Mouse (Mus musculus): Measurements from ENCODE around the gene Tmem97. TPM values are rescaled to one million over a fixed set of nuclear protein-coding genes. Genes with fewer than 3 reads are reported as not detected.
A peak's percentile ranks its signal among the peaks of the same experiment; 100 is the strongest.
"Not testable (repeated sequence)": the region's sequence is repeated elsewhere in the genome, so short reads cannot be mapped to it uniquely, and the experiment has no call there.

Tmem97 gene
- polyA plus RNA-seq, 1 experiment from 2014 or later, result 88.5 TPM

- Histone ChIP-seq H3K4me3 (ENCODE audit: low read depth, low read length) (no peak overlapping the region), H3K9me3 (ENCODE audit: control insufficient read depth, low read depth, low read length) (no peaks in the 10 kb centered on the region), H3K4me1 (ENCODE audit: control insufficient read depth, insufficient read depth, low read length) (peaks cover 6% of the 10 kb centered on the region; the same call in 1 of the 2 replicates), H3K27me3 (ENCODE audit: control insufficient read depth, insufficient read depth, low read length) (no peaks in the 10 kb centered on the region), H3K4me2 (replicated peaks; ENCODE audit: low read depth, low read length) (no peak overlapping the region), H3K9ac (replicated peaks; ENCODE audit: low read depth, low read length) (no peak overlapping the region), H3K36me3 (ENCODE audit: control insufficient read depth, insufficient read depth, low read length) (peaks cover 27% of the 10 kb centered on the region), H3K27ac (ENCODE audit: low read length) (no peak overlapping the region)
- 53% methylated on average over 8 of the region's 8 CpGs for WGBS
- no peak for ATAC-seq (ENCODE audit: insufficient number of reproducible peaks, insufficient read depth, low FRiP score, low read depth)
Observed at GRCm38 (mm10) chr11:78545181-78545580, 5.4 kb downstream of the Tmem97 start.

GRCm38 (mm10) chr11:78544449-78545111 is 6.0 kb downstream of the Tmem97 start:
- WGBS, result 89% methylated on average over 7 of the region's 7 CpGs
- H3K4me3 ChIP-seq (ENCODE audit: low read depth, low read length), result no peak overlapping the region
- H3K36me3 ChIP-seq (ENCODE audit: control insufficient read depth, insufficient read depth, low read length), result peaks cover 30% of the 10 kb centered on the region
- H3K9me3 ChIP-seq (ENCODE audit: control insufficient read depth, low read depth, low read length), result no peaks in the 10 kb centered on the region
- ATAC-seq (ENCODE audit: insufficient number of reproducible peaks, insufficient read depth, low FRiP score, low read depth), result no peak
- H3K4me2 ChIP-seq (replicated peaks; ENCODE audit: low read depth, low read length), result no peak overlapping the region
- no peak overlapping the region for H3K9ac ChIP-seq (replicated peaks; ENCODE audit: low read depth, low read length)
- H3K27ac ChIP-seq (ENCODE audit: low read length), result no peak overlapping the region
- H3K27me3 ChIP-seq (ENCODE audit: control insufficient read depth, insufficient read depth, low read length), result no peaks in the 10 kb centered on the region
- H3K4me1 ChIP-seq (ENCODE audit: control insufficient read depth, insufficient read depth, low read length), result peaks cover 4% of the 10 kb centered on the region; the same call in 1 of the 2 replicates

GRCm38 (mm10) chr11:78540358-78540757 is 10.2 kb downstream of the Tmem97 start:
- H3K36me3 ChIP-seq (ENCODE audit: control insufficient read depth, insufficient read depth, low read length), result peaks cover 28% of the 10 kb centered on the region
- H3K4me1 ChIP-seq (ENCODE audit: control insufficient read depth, insufficient read depth, low read length), result peaks cover 13% of the 10 kb centered on the region
- H3K4me3 ChIP-seq (ENCODE audit: low read depth, low read length), result no peak overlapping the region
- H3K9me3 ChIP-seq (ENCODE audit: control insufficient read depth, low read depth, low read length), result no peaks in the 10 kb centered on the region
- H3K4me2 ChIP-seq (replicated peaks; ENCODE audit: low read depth, low read length), result no peak overlapping the region
- no peak for ATAC-seq (ENCODE audit: insufficient number of reproducible peaks, insufficient read depth, low FRiP score, low read depth)
- H3K9ac ChIP-seq (replicated peaks; ENCODE audit: low read depth, low read length), result no peak overlapping the region
- H3K27ac ChIP-seq (ENCODE audit: low read length), result no peak overlapping the region
- WGBS, result 91% methylated on average over 3 of the region's 3 CpGs
- H3K27me3 ChIP-seq (ENCODE audit: control insufficient read depth, insufficient read depth, low read length), result no peaks in the 10 kb centered on the region

GRCm38 (mm10) chr11:78536690-78537084 is 13.9 kb downstream of the Tmem97 start:
- Histone ChIP-seq H3K36me3 (ENCODE audit: control insufficient read depth, insufficient read depth, low read length) (peaks cover 19% of the 10 kb centered on the region), H3K9me3 (ENCODE audit: control insufficient read depth, low read depth, low read length) (no peaks in the 10 kb centered on the region), H3K4me3 (ENCODE audit: low read depth, low read length) (peak overlapping the region; percentile 66), H3K9ac (replicated peaks; ENCODE audit: low read depth, low read length) (peak overlapping the region; percentile 57), H3K4me1 (ENCODE audit: control insufficient read depth, insufficient read depth, low read length) (peaks cover 20% of the 10 kb centered on the region), H3K27ac (ENCODE audit: low read length) (peak overlapping the region; percentile 77), H3K27me3 (ENCODE audit: control insufficient read depth, insufficient read depth, low read length) (no peaks in the 10 kb centered on the region), H3K4me2 (replicated peaks; ENCODE audit: low read depth, low read length) (peak overlapping the region; percentile 64)
- ATAC-seq (ENCODE audit: insufficient number of reproducible peaks, insufficient read depth, low FRiP score, low read depth), result no peak
- 2% methylated on average over 14 of the region's 14 CpGs for WGBS

GRCm38 (mm10) chr11:78536080-78536689 is 14.4 kb downstream of the Tmem97 start, which contains the start of the genes Tnfaip1 and Ift20:
Gene Tnfaip1 (minus strand): TSS chr11:78536332.
Gene Ift20 (plus strand): TSS chr11:78536361.
- WGBS, result under 1% methylated on average over 52 of the region's 52 CpGs
- Histone ChIP-seq H3K9me3 (ENCODE audit: control insufficient read depth, low read depth, low read length) (no peaks in the 10 kb centered on the region), H3K36me3 (ENCODE audit: control insufficient read depth, insufficient read depth, low read length) (peaks cover 16% of the 10 kb centered on the region), H3K4me2 (replicated peaks; ENCODE audit: low read depth, low read length) (peak within 1 kb of the TSS; percentile 64), H3K27me3 (ENCODE audit: control insufficient read depth, insufficient read depth, low read length) (no peaks in the 10 kb centered on the region), H3K4me3 (ENCODE audit: low read depth, low read length) (peak within 1 kb of the TSS; percentile 66), H3K4me1 (ENCODE audit: control insufficient read depth, insufficient read depth, low read length) (peaks cover 20% of the 10 kb centered on the region), H3K9ac (replicated peaks; ENCODE audit: low read depth, low read length) (peak within 1 kb of the TSS; percentile 59), H3K27ac (ENCODE audit: low read length) (peak within 1 kb of the TSS; percentile 90)
- peak; percentile 98 for ATAC-seq (ENCODE audit: insufficient number of reproducible peaks, insufficient read depth, low FRiP score, low read depth)

GRCm38 (mm10) chr11:78535376-78536079 is 15.0 kb downstream of the Tmem97 start:
- no peak; the same call in 1 of the 2 replicates for ATAC-seq (ENCODE audit: insufficient number of reproducible peaks, insufficient read depth, low FRiP score, low read depth)
- H3K4me3 ChIP-seq (ENCODE audit: low read depth, low read length), result peak overlapping the region; percentile 66
- peaks cover 20% of the 10 kb centered on the region for H3K4me1 ChIP-seq (ENCODE audit: control insufficient read depth, insufficient read depth, low read length)
- H3K27me3 ChIP-seq (ENCODE audit: control insufficient read depth, insufficient read depth, low read length), result no peaks in the 10 kb centered on the region
- H3K36me3 ChIP-seq (ENCODE audit: control insufficient read depth, insufficient read depth, low read length), result peaks cover 10% of the 10 kb centered on the region
- under 1% methylated on average over 23 of the region's 23 CpGs for WGBS
- peak overlapping the region; percentile 90 for H3K27ac ChIP-seq (ENCODE audit: low read length)
- H3K9me3 ChIP-seq (ENCODE audit: control insufficient read depth, low read depth, low read length), result no peaks in the 10 kb centered on the region
- H3K9ac ChIP-seq (replicated peaks; ENCODE audit: low read depth, low read length), result peak overlapping the region; percentile 59
- peak overlapping the region; percentile 60 for H3K4me2 ChIP-seq (replicated peaks; ENCODE audit: low read depth, low read length)

GRCm38 (mm10) chr11:78534516-78534915 is 16.1 kb downstream of the Tmem97 start:
- 85% methylated on average over 4 of the region's 4 CpGs for WGBS
- peaks cover 20% of the 10 kb centered on the region for H3K4me1 ChIP-seq (ENCODE audit: control insufficient read depth, insufficient read depth, low read length)

GRCm38 (mm10) chr11:78531515-78531914 is 19.1 kb downstream of the Tmem97 start:
- H3K4me1 ChIP-seq (ENCODE audit: control insufficient read depth, insufficient read depth, low read length); H3K4me3 ChIP-seq (ENCODE audit: low read depth, low read length); ATAC-seq (ENCODE audit: insufficient number of reproducible peaks, insufficient read depth, low FRiP score, low read depth); H3K27ac ChIP-seq (ENCODE audit: low read length); H3K27me3 ChIP-seq (ENCODE audit: control insufficient read depth, insufficient read depth, low read length); H3K9me3 ChIP-seq (ENCODE audit: control insufficient read depth, low read depth, low read length); H3K4me2 ChIP-seq (replicated peaks; ENCODE audit: low read depth, low read length); H3K9ac ChIP-seq (replicated peaks; ENCODE audit: low read depth, low read length): not testable (repeated sequence)
- 88% methylated on average over 10 of the region's 10 CpGs for WGBS
- peaks cover 37% of the 10 kb centered on the region for H3K36me3 ChIP-seq (ENCODE audit: control insufficient read depth, insufficient read depth, low read length)

More at GRCm38 (mm10) chr11:78534516-78534915, 16.1 kb downstream of the Tmem97 start:
- H3K36me3 ChIP-seq (ENCODE audit: control insufficient read depth, insufficient read depth, low read length), result peaks cover 14% of the 10 kb centered on the region
- no peaks in the 10 kb centered on the region for H3K27me3 ChIP-seq (ENCODE audit: control insufficient read depth, insufficient read depth, low read length)
- no peak overlapping the region for H3K27ac ChIP-seq (ENCODE audit: low read length)
- no peak overlapping the region for H3K9ac ChIP-seq (replicated peaks; ENCODE audit: low read depth, low read length)
- peak overlapping the region; percentile 66; the same call in 1 of the 2 replicates for H3K4me3 ChIP-seq (ENCODE audit: low read depth, low read length)
- H3K9me3 ChIP-seq (ENCODE audit: control insufficient read depth, low read depth, low read length), result no peaks in the 10 kb centered on the region
- H3K4me2 ChIP-seq (replicated peaks; ENCODE audit: low read depth, low read length), result peak overlapping the region; percentile 60
- ATAC-seq (ENCODE audit: insufficient number of reproducible peaks, insufficient read depth, low FRiP score, low read depth), result no peak

Data from stomach, embryonic 14.5 days (tissue).